Mouse (Mus musculus) kidney, postnatal 0 days (tissue): ENCODE measurements around the gene Traf3ip3. TPM values are rescaled to one million over a fixed set of nuclear protein-coding genes. Genes with fewer than 3 reads are reported as not detected.

Source experiments
- ATAC-seq: fragments of 200-750 bp; cut with Nextera tagmentation; replicated peaks from 2 replicates; pipeline ENCODE4 v1.8.0; 2017; ENCODE audit warnings: low read depth, moderate number of reproducible peaks, moderate TSS enrichment, moderate library complexity; ENCODE audit not compliant: low FRiP score
- DNase-seq: peaks from one replicate; pipeline ENCODE4 v3.0.0-alpha.2; 2016; ENCODE audit warnings: low spot score
- H3K27ac ChIP-seq: fragments of 300-500 bp; sonication (generic); 2 replicates; pipeline ENCODE4 v1.5.1; 2014; ENCODE audit warnings: mild to moderate bottlenecking
- H3K27me3 ChIP-seq: fragments of 300-500 bp; sonication (generic); 2 replicates; pipeline ENCODE4 v1.6.1; 2014; ENCODE audit warnings: low read length, mixed read lengths; ENCODE audit not compliant: insufficient read depth
- H3K36me3 ChIP-seq: fragments of 300-500 bp; sonication (generic); 2 replicates; pipeline ENCODE4 v1.6.1; 2014; ENCODE audit warnings: low read length, mixed read lengths; ENCODE audit not compliant: insufficient read depth
- H3K4me1 ChIP-seq: fragments of 300-500 bp; sonication (generic); replicated peaks from 2 replicates; pipeline ENCODE4 v1.6.1; 2014; ENCODE audit warnings: antibody characterized with exemption, low read length, mixed read lengths; ENCODE audit not compliant: insufficient read depth
- H3K4me2 ChIP-seq: fragments of 300-500 bp; sonication (generic); 2 replicates; pipeline ENCODE4 v1.6.1; 2014; ENCODE audit warnings: mild to moderate bottlenecking, low read length, moderate library complexity, mixed read lengths
- H3K4me3 ChIP-seq: fragments of 300-500 bp; sonication (generic); replicated peaks from 2 replicates; pipeline ENCODE4 v1.5.1; 2014; ENCODE audit warnings: low read depth, low read length
- H3K9ac ChIP-seq: fragments of 300-500 bp; sonication (generic); 2 replicates; pipeline ENCODE4 v1.6.1; 2014; ENCODE audit warnings: low read depth, low read length
- H3K9me3 ChIP-seq: fragments of 300-500 bp; sonication (generic); replicated peaks from 2 replicates; pipeline ENCODE4 v1.6.1; 2016; ENCODE audit warnings: low read length, inconsistent platforms, mixed read lengths
- CTCF ChIP-seq: IDR thresholded peaks from 2 replicates; pipeline ENCODE4 v1.5.1; 2016; ENCODE audit warnings: antibody characterized with exemption, low read depth, mild to moderate bottlenecking, moderate library complexity
- WGBS: fragments of 180-500 bp; shearing (Covaris S2); extraction: QIAGEN DNeasy Blood & Tissue Kit; methylation state at CpG from one replicate; pipeline ENCODE4 v1.1.7; 2014; 5-methylcytosine and 5-hydroxymethylcytosine counted together
- polyA plus RNA-seq: library from polyadenylated mRNA; unstranded; fragments of >200 nt; fragmentation: Nextera tagmentation; extraction: Ambion mirVana; gene quantifications from 2 replicates; pipeline ENCODE4 v1.2.1, GENCODE M21; 2015

Traf3ip3 gene
- polyA plus RNA-seq: 1.4 and 1.7 TPM in 2 replicates

GRCm38 (mm10) chr1:193201383-193201778 lies at the start of gene Traf3ip3:
Traf3ip3 (minus strand) TSS chr1:193201703.
- no peak within 1 kb of the TSS for H3K4me2 ChIP-seq
- WGBS: 53% methylated on average over 5 of the region's 5 CpGs
- no peak within 1 kb of the TSS for H3K4me3 ChIP-seq
- H3K4me1 ChIP-seq: no peaks in the 10 kb centered on the region
- no peak for TF ChIP-seq CTCF
- DNase-seq (no peak), ATAC-seq (no peak)
- H3K27ac ChIP-seq: no peak within 1 kb of the TSS
- H3K27me3 ChIP-seq: no peaks in the 10 kb centered on the region
- H3K36me3 ChIP-seq: no peaks in the 10 kb centered on the region
- H3K9ac ChIP-seq: no peak within 1 kb of the TSS
- no peaks in the 10 kb centered on the region for H3K9me3 ChIP-seq

GRCm38 (mm10) chr1:193250026-193250425 lies 48.5 kb upstream of the Traf3ip3 start:
- Histone ChIP-seq H3K9me3 (no peaks in the 10 kb centered on the region), H3K27me3 (no peaks in the 10 kb centered on the region), H3K27ac (no peak overlapping the region), H3K9ac (no peak overlapping the region), H3K4me1 (peaks cover 11% of the 10 kb centered on the region; the same call in 1 of the 2 replicates), H3K4me3 (no peak overlapping the region), H3K4me2 (no peak overlapping the region), H3K36me3 (no peaks in the 10 kb centered on the region)
- ATAC-seq (no peak), DNase-seq (no peak)
- TF ChIP-seq CTCF: no peak
- whole genome bisulfite sequencing: 87% methylated on average over 2 of the region's 2 CpGs

DNA sequence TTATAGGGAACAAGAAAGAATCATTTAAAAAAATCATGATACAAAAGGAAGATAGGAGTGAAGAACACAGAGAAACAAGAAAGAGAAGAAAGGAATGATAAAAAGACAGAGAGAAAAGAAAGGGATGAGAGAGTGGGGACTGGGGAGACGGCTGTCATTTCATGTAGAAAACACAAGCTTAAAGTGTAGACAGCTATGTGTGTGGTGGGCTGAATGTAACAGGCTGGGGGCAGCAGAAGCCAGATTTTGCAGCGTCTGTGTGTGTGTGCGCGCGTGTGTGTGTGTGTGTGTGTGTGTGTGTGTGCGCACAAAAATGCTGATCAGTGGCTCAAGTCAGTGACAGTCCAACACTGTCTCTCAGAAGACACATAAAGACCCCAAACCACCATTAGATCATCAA lies 42.7 kb upstream of the Traf3ip3 start:
- Histone ChIP-seq H3K4me1 (no peaks in the 10 kb centered on the region; the same call in 1 of the 2 replicates), H3K4me2 (no peak overlapping the region), H3K4me3 (no peak overlapping the region), H3K36me3 (no peaks in the 10 kb centered on the region), H3K27me3 (no peaks in the 10 kb centered on the region), H3K9me3 (no peaks in the 10 kb centered on the region), H3K9ac (no peak overlapping the region), H3K27ac (no peak overlapping the region)
- no peak for DNase-seq
- ATAC-seq: no peak
- WGBS: 80% methylated on average over 6 of the region's 6 CpGs
- no peak for TF ChIP-seq CTCF

- peak; percentile 71 for DNase-seq
- Histone ChIP-seq H3K36me3 (no peaks in the 10 kb centered on the region), H3K9ac (no peak overlapping the region), H3K4me3 (no peak overlapping the region), H3K4me1 (no peaks in the 10 kb centered on the region; the same call in 1 of the 2 replicates), H3K9me3 (no peaks in the 10 kb centered on the region), H3K27me3 (no peaks in the 10 kb centered on the region), H3K4me2 (no peak overlapping the region), H3K27ac (no peak overlapping the region; the same call in 1 of the 2 replicates)
- WGBS: 48% methylated on average over 10 of the region's 10 CpGs
- ATAC-seq: no peak
- TF ChIP-seq CTCF: no peak
Measured at GRCm38 (mm10) chr1:193243571-193244193, 42.2 kb upstream of the Traf3ip3 start.

DNA sequence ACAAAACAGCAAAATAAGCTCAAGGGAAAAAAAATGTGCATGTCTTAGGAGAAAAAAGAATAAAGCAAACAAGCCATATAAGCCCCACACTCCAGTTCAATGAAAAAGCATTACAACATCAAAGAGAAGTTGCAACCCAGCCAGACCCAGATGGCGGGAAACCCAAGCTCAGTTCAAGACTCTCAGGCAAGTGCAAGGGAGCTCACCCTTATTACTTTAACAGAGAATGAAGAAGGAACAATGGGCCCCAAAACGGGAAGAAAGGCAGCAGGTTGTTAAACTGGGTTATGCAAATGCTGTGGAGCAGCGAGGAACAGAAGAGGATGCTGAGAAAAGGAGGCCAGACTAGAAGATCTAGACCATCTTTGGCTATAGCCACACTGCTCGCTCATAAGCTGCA lies 41.4 kb upstream of the Traf3ip3 start:
- Histone ChIP-seq H3K9ac (no peak overlapping the region), H3K4me2 (no peak overlapping the region), H3K4me1 (no peaks in the 10 kb centered on the region; the same call in 1 of the 2 replicates), H3K36me3 (no peaks in the 10 kb centered on the region), H3K9me3 (no peaks in the 10 kb centered on the region), H3K27ac (no peak overlapping the region), H3K27me3 (no peaks in the 10 kb centered on the region), H3K4me3 (no peak overlapping the region)
- DNase-seq: no peak
- no peak for TF ChIP-seq CTCF
- 61% methylated on average over 4 of the region's 4 CpGs for WGBS
- ATAC-seq: no peak

- H3K27ac ChIP-seq: no peak overlapping the region
Measured at GRCm38 (mm10) chr1:193242238-193242637, 40.7 kb upstream of the Traf3ip3 start.

More at GRCm38 (mm10) chr1:193242238-193242637, 40.7 kb upstream of the Traf3ip3 start:
- H3K4me2 ChIP-seq: no peak overlapping the region
- DNase-seq: no peak
- H3K9me3 ChIP-seq: no peaks in the 10 kb centered on the region
- no peak for ATAC-seq
- H3K27me3 ChIP-seq: no peaks in the 10 kb centered on the region
- H3K9ac ChIP-seq: no peak overlapping the region
- no peaks in the 10 kb centered on the region; the same call in 1 of the 2 replicates for H3K4me1 ChIP-seq
- TF ChIP-seq CTCF: no peak
- WGBS: 60% methylated on average over 8 of the region's 8 CpGs
- H3K36me3 ChIP-seq: no peaks in the 10 kb centered on the region
- H3K4me3 ChIP-seq: no peak overlapping the region
